Mouse (Mus musculus): ENCODE measurements around the gene Homer3. TPM values are rescaled to one million over a fixed set of nuclear protein-coding genes. Genes with fewer than 3 reads are reported as not detected.

The Homer3 gene
- polyA plus RNA-seq, 1 experiment from 2014 or later: 37.9 TPM

- Histone ChIP-seq H3K4me3 (ENCODE audit: low read depth, low read length) (no peak overlapping the region), H3K9ac (ENCODE audit: low read depth, low read length) (no peak overlapping the region), H3K4me1 (replicated peaks; ENCODE audit: control insufficient read depth, insufficient read depth, low read length) (peaks cover 18% of the 10 kb centered on the region), H3K27ac (ENCODE audit: low read depth, low read length) (no peak overlapping the region), H3K4me2 (no peak overlapping the region), H3K36me3 (ENCODE audit: control insufficient read depth, insufficient read depth, low read length) (peaks cover 5% of the 10 kb centered on the region), H3K9me3 (ENCODE audit: control insufficient read depth, low read length) (no peaks in the 10 kb centered on the region), H3K27me3 (replicated peaks; ENCODE audit: control insufficient read depth, insufficient read depth, low read length) (peaks cover 16% of the 10 kb centered on the region)
- no peak for ATAC-seq (replicated peaks; ENCODE audit: low FRiP score)
- 74% methylated on average over 5 of the region's 5 CpGs for WGBS
- DNase-seq (ENCODE audit: low spot score): no peak
Observed at GRCm38 (mm10) chr8:70317872-70318271, 35.2 kb downstream of the Homer3 start.

- no peak for DNase-seq (ENCODE audit: low spot score)
- Histone ChIP-seq H3K4me2 (no peak overlapping the region), H3K4me1 (replicated peaks; ENCODE audit: control insufficient read depth, insufficient read depth, low read length) (peaks cover 8% of the 10 kb centered on the region), H3K9me3 (ENCODE audit: control insufficient read depth, low read length) (no peaks in the 10 kb centered on the region; the same call in 1 of the 2 replicates), H3K4me3 (ENCODE audit: low read depth, low read length) (no peak overlapping the region), H3K27me3 (replicated peaks; ENCODE audit: control insufficient read depth, insufficient read depth, low read length) (no peaks in the 10 kb centered on the region), H3K9ac (ENCODE audit: low read depth, low read length) (no peak overlapping the region), H3K36me3 (ENCODE audit: control insufficient read depth, insufficient read depth, low read length) (no peaks in the 10 kb centered on the region; the same call in 1 of the 2 replicates), H3K27ac (ENCODE audit: low read depth, low read length) (no peak overlapping the region)
- 88% methylated on average over 3 of the region's 3 CpGs for WGBS
- ATAC-seq (replicated peaks; ENCODE audit: low FRiP score): no peak
Observed at GRCm38 (mm10) chr8:70323716-70324115, 41.1 kb downstream of the Homer3 start.

- no peaks in the 10 kb centered on the region; the same call in 1 of the 2 replicates for H3K27me3 ChIP-seq (replicated peaks; ENCODE audit: control insufficient read depth, insufficient read depth, low read length)
- H3K27ac ChIP-seq (ENCODE audit: low read depth, low read length): peak overlapping the region; percentile 86
- DNase-seq (ENCODE audit: low spot score) (no peak), ATAC-seq (replicated peaks; ENCODE audit: low FRiP score) (peak; percentile 39)
- H3K36me3 ChIP-seq (ENCODE audit: control insufficient read depth, insufficient read depth, low read length): peaks cover 16% of the 10 kb centered on the region
- H3K4me3 ChIP-seq (ENCODE audit: low read depth, low read length): no peak overlapping the region
- peaks cover 34% of the 10 kb centered on the region for H3K4me1 ChIP-seq (replicated peaks; ENCODE audit: control insufficient read depth, insufficient read depth, low read length)
- no peak overlapping the region for H3K4me2 ChIP-seq
- no peak overlapping the region for H3K9ac ChIP-seq (ENCODE audit: low read depth, low read length)
- WGBS: 74% methylated on average over 6 of the region's 6 CpGs
- H3K9me3 ChIP-seq (ENCODE audit: control insufficient read depth, low read length): no peaks in the 10 kb centered on the region; the same call in 1 of the 2 replicates
Observed at GRCm38 (mm10) chr8:70327512-70327911, 44.9 kb downstream of the Homer3 start.

- Histone ChIP-seq H3K4me2 (peak within 1 kb of the TSS; percentile 53), H3K4me3 (ENCODE audit: low read depth, low read length) (peak within 1 kb of the TSS; percentile 26), H3K36me3 (ENCODE audit: control insufficient read depth, insufficient read depth, low read length) (peaks cover 33% of the 10 kb centered on the region), H3K27me3 (replicated peaks; ENCODE audit: control insufficient read depth, insufficient read depth, low read length) (no peaks in the 10 kb centered on the region; the same call in 1 of the 2 replicates), H3K4me1 (replicated peaks; ENCODE audit: control insufficient read depth, insufficient read depth, low read length) (peaks cover 34% of the 10 kb centered on the region), H3K9me3 (ENCODE audit: control insufficient read depth, low read length) (no peaks in the 10 kb centered on the region; the same call in 1 of the 2 replicates), H3K9ac (ENCODE audit: low read depth, low read length) (peak within 1 kb of the TSS; percentile 34; the same call in 1 of the 2 replicates), H3K27ac (ENCODE audit: low read depth, low read length) (peak within 1 kb of the TSS; percentile 86)
- DNase-seq (ENCODE audit: low spot score) (no peak), ATAC-seq (replicated peaks; ENCODE audit: low FRiP score) (peak; percentile 23; the same call in 1 of the 2 replicates)
- 37% methylated on average over 14 of the region's 14 CpGs for WGBS
Observed at GRCm38 (mm10) chr8:70329124-70329834, 46.7 kb downstream of the Homer3 start, which contains the start of gene Gdf1. Gene Gdf1 (plus strand): TSS chr8:70329817.

GRCm38 (mm10) chr8:70329835-70330740, 47.5 kb downstream of the Homer3 start:
- Histone ChIP-seq H3K9me3 (ENCODE audit: control insufficient read depth, low read length) (no peaks in the 10 kb centered on the region; the same call in 1 of the 2 replicates), H3K4me1 (replicated peaks; ENCODE audit: control insufficient read depth, insufficient read depth, low read length) (peaks cover 34% of the 10 kb centered on the region), H3K9ac (ENCODE audit: low read depth, low read length) (peak overlapping the region; percentile 34; the same call in 1 of the 2 replicates), H3K4me2 (peak overlapping the region; percentile 53), H3K27me3 (replicated peaks; ENCODE audit: control insufficient read depth, insufficient read depth, low read length) (no peaks in the 10 kb centered on the region; the same call in 1 of the 2 replicates), H3K27ac (ENCODE audit: low read depth, low read length) (no peak overlapping the region; the same call in 1 of the 2 replicates), H3K36me3 (ENCODE audit: control insufficient read depth, insufficient read depth, low read length) (peaks cover 41% of the 10 kb centered on the region), H3K4me3 (ENCODE audit: low read depth, low read length) (peak overlapping the region; percentile 26)
- whole genome bisulfite sequencing: 16% methylated on average over 45 of the region's 45 CpGs
- peak; percentile 70 for DNase-seq (ENCODE audit: low spot score)
- ATAC-seq (replicated peaks; ENCODE audit: low FRiP score): 0 out of 2 replicates have a peak, but pooled peaks have one; percentile 6

- peak; percentile 74 for DNase-seq (ENCODE audit: low spot score)
- peak overlapping the region; percentile 53 for H3K4me2 ChIP-seq
- no peak overlapping the region for H3K9ac ChIP-seq (ENCODE audit: low read depth, low read length)
Observed at GRCm38 (mm10) chr8:70330741-70331364, 48.2 kb downstream of the Homer3 start.

GRCm38 (mm10) chr8:70331526-70331925, 48.9 kb downstream of the Homer3 start:
- DNase-seq (ENCODE audit: low spot score): no peak
- Histone ChIP-seq H3K4me3 (ENCODE audit: low read depth, low read length) (no peak overlapping the region), H3K27ac (ENCODE audit: low read depth, low read length) (no peak overlapping the region), H3K36me3 (ENCODE audit: control insufficient read depth, insufficient read depth, low read length) (peaks cover 51% of the 10 kb centered on the region), H3K4me1 (replicated peaks; ENCODE audit: control insufficient read depth, insufficient read depth, low read length) (peaks cover 34% of the 10 kb centered on the region), H3K9me3 (ENCODE audit: control insufficient read depth, low read length) (no peaks in the 10 kb centered on the region; the same call in 1 of the 2 replicates), H3K27me3 (replicated peaks; ENCODE audit: control insufficient read depth, insufficient read depth, low read length) (no peaks in the 10 kb centered on the region; the same call in 1 of the 2 replicates), H3K9ac (ENCODE audit: low read depth, low read length) (no peak overlapping the region), H3K4me2 (no peak overlapping the region)
- 80% methylated on average over 19 of the region's 19 CpGs for WGBS
- ATAC-seq (replicated peaks; ENCODE audit: low FRiP score): no peak

More at GRCm38 (mm10) chr8:70330741-70331364, 48.2 kb downstream of the Homer3 start:
- Histone ChIP-seq H3K27ac (ENCODE audit: low read depth, low read length) (no peak overlapping the region; the same call in 1 of the 2 replicates), H3K9me3 (ENCODE audit: control insufficient read depth, low read length) (no peaks in the 10 kb centered on the region; the same call in 1 of the 2 replicates), H3K4me3 (ENCODE audit: low read depth, low read length) (peak overlapping the region; percentile 26), H3K27me3 (replicated peaks; ENCODE audit: control insufficient read depth, insufficient read depth, low read length) (no peaks in the 10 kb centered on the region; the same call in 1 of the 2 replicates), H3K4me1 (replicated peaks; ENCODE audit: control insufficient read depth, insufficient read depth, low read length) (peaks cover 34% of the 10 kb centered on the region), H3K36me3 (ENCODE audit: control insufficient read depth, insufficient read depth, low read length) (peaks cover 49% of the 10 kb centered on the region)
- WGBS: 45% methylated on average over 53 of the region's 53 CpGs
- ATAC-seq (replicated peaks; ENCODE audit: low FRiP score): peak; percentile 61

Data from liver, embryonic 11.5 days (tissue).